Mouse (Mus musculus): ENCODE results near the gene Rab7. TPM values are rescaled to one million over a fixed set of nuclear protein-coding genes. Genes with fewer than 3 reads are reported as not detected.

Rab7 gene
- polyA plus RNA-seq, 1 experiment from 2014 or later = 175 TPM

- Histone ChIP-seq H3K27me3 (no peaks in the 10 kb centered on the region), H3K4me1 (no peaks in the 10 kb centered on the region), H3K4me3 (no peak overlapping the region), H3K9ac (no peak overlapping the region), H3K27ac (no peak overlapping the region), H3K4me2 (replicated peaks) (no peak overlapping the region), H3K9me3 (no peaks in the 10 kb centered on the region), H3K36me3 (no peaks in the 10 kb centered on the region)
- no peak for ATAC-seq (ENCODE audit: insufficient number of reproducible peaks, insufficient read depth, low FRiP score, low TSS enrichment)
- 96% methylated on average over 5 of the region's 5 CpGs for WGBS
These were observed 6.1 kb upstream of the Rab7 start for GRCm38 (mm10) chr6:88051206-88051605.

GRCm38 (mm10) chr6:88049008-88049407 is 3.9 kb upstream of the Rab7 start:
- whole genome bisulfite sequencing = 84% methylated on average over 6 of the region's 6 CpGs
- no peak overlapping the region for H3K27ac ChIP-seq
- H3K27me3 ChIP-seq = no peaks in the 10 kb centered on the region
- H3K4me2 ChIP-seq (replicated peaks) = no peak overlapping the region
- no peaks in the 10 kb centered on the region for H3K36me3 ChIP-seq
- peaks cover 3% of the 10 kb centered on the region for H3K4me1 ChIP-seq
- no peak overlapping the region for H3K4me3 ChIP-seq
- no peaks in the 10 kb centered on the region for H3K9me3 ChIP-seq
- ATAC-seq (ENCODE audit: insufficient number of reproducible peaks, insufficient read depth, low FRiP score, low TSS enrichment) = no peak
- no peak overlapping the region for H3K9ac ChIP-seq

GRCm38 (mm10) chr6:88047853-88048252 is 2.8 kb upstream of the Rab7 start:
- Histone ChIP-seq H3K27me3 (no peaks in the 10 kb centered on the region), H3K4me2 (replicated peaks) (no peak overlapping the region), H3K9me3 (no peaks in the 10 kb centered on the region), H3K9ac (no peak overlapping the region), H3K4me1 (peaks cover 14% of the 10 kb centered on the region), H3K27ac (no peak overlapping the region), H3K36me3 (no peaks in the 10 kb centered on the region), H3K4me3 (no peak overlapping the region)
- WGBS = 83% methylated on average over 5 of the region's 5 CpGs
- ATAC-seq (ENCODE audit: insufficient number of reproducible peaks, insufficient read depth, low FRiP score, low TSS enrichment) = no peak

GRCm38 (mm10) chr6:88045406-88045766 is 316 bp upstream of the Rab7 start:
- Histone ChIP-seq H3K27ac (0 out of 2 replicates have a peak overlapping the region, but pooled peaks have one; percentile 83), H3K9me3 (no peaks in the 10 kb centered on the region), H3K36me3 (no peaks in the 10 kb centered on the region), H3K4me3 (peak overlapping the region; percentile 97), H3K4me1 (peaks cover 19% of the 10 kb centered on the region), H3K9ac (no peak overlapping the region), H3K4me2 (replicated peaks) (peak overlapping the region; percentile 26; the same call in 1 of the 2 replicates), H3K27me3 (no peaks in the 10 kb centered on the region)
- no peak for ATAC-seq (ENCODE audit: insufficient number of reproducible peaks, insufficient read depth, low FRiP score, low TSS enrichment)
- 39% methylated on average over 3 of the region's 3 CpGs for WGBS

GRCm38 (mm10) chr6:88044234-88044576 is 865 bp downstream of the Rab7 start:
- Histone ChIP-seq H3K27ac (no peak overlapping the region), H3K9ac (peak overlapping the region; percentile 93), H3K9me3 (no peaks in the 10 kb centered on the region), H3K27me3 (no peaks in the 10 kb centered on the region), H3K4me1 (peaks cover 19% of the 10 kb centered on the region), H3K4me3 (peak overlapping the region; percentile 97), H3K4me2 (replicated peaks) (peak overlapping the region; percentile 99), H3K36me3 (no peaks in the 10 kb centered on the region)
- WGBS = 2% methylated on average over 3 of the region's 3 CpGs
- no peak for ATAC-seq (ENCODE audit: insufficient number of reproducible peaks, insufficient read depth, low FRiP score, low TSS enrichment)

- no peaks in the 10 kb centered on the region for H3K9me3 ChIP-seq
- 93% methylated on average over 3 of the region's 3 CpGs for WGBS
- no peak overlapping the region for H3K27ac ChIP-seq
- H3K4me2 ChIP-seq (replicated peaks) = no peak overlapping the region
- no peak overlapping the region for H3K4me3 ChIP-seq
- ATAC-seq (ENCODE audit: insufficient number of reproducible peaks, insufficient read depth, low FRiP score, low TSS enrichment) = no peak
- no peaks in the 10 kb centered on the region for H3K27me3 ChIP-seq
- peaks cover 6% of the 10 kb centered on the region; the same call in 1 of the 2 replicates for H3K36me3 ChIP-seq
- no peak overlapping the region for H3K9ac ChIP-seq
- peaks cover 19% of the 10 kb centered on the region for H3K4me1 ChIP-seq
These were observed 2.7 kb downstream of the Rab7 start for GRCm38 (mm10) chr6:88042336-88042735.

- H3K27ac ChIP-seq = no peak overlapping the region
- peaks cover 6% of the 10 kb centered on the region; the same call in 1 of the 2 replicates for H3K36me3 ChIP-seq
- no peak overlapping the region for H3K9ac ChIP-seq
- H3K4me1 ChIP-seq = peaks cover 19% of the 10 kb centered on the region
- no peaks in the 10 kb centered on the region for H3K9me3 ChIP-seq
- no peak overlapping the region for H3K4me3 ChIP-seq
- WGBS = 75% methylated on average over 4 of the region's 4 CpGs
- H3K4me2 ChIP-seq (replicated peaks) = no peak overlapping the region
- ATAC-seq (ENCODE audit: insufficient number of reproducible peaks, insufficient read depth, low FRiP score, low TSS enrichment) = no peak
- no peaks in the 10 kb centered on the region for H3K27me3 ChIP-seq
These were observed 3.8 kb downstream of the Rab7 start for GRCm38 (mm10) chr6:88041221-88041620.

- H3K4me3 ChIP-seq = no peak overlapping the region
These were observed 5.6 kb downstream of the Rab7 start for GRCm38 (mm10) chr6:88039426-88039825.

GRCm38 (mm10) chr6:88037471-88038045 is 7.5 kb downstream of the Rab7 start:
- Histone ChIP-seq H3K9ac (no peak overlapping the region), H3K4me3 (no peak overlapping the region), H3K27me3 (no peaks in the 10 kb centered on the region), H3K4me2 (replicated peaks) (no peak overlapping the region), H3K27ac (no peak overlapping the region), H3K4me1 (0 out of 2 replicates have a peak, but pooled peaks cover 2% of the 10 kb centered on the region), H3K36me3 (peaks cover 11% of the 10 kb centered on the region; the same call in 1 of the 2 replicates), H3K9me3 (no peaks in the 10 kb centered on the region)
- ATAC-seq (ENCODE audit: insufficient number of reproducible peaks, insufficient read depth, low FRiP score, low TSS enrichment) = no peak
- WGBS = 88% methylated on average over 4 of the region's 4 CpGs

More at GRCm38 (mm10) chr6:88039426-88039825, 5.6 kb downstream of the Rab7 start:
- H3K27me3 ChIP-seq = no peaks in the 10 kb centered on the region
- H3K9ac ChIP-seq = no peak overlapping the region
- WGBS = 95% methylated on average over 4 of the region's 4 CpGs
- no peak overlapping the region for H3K4me2 ChIP-seq (replicated peaks)
- no peaks in the 10 kb centered on the region for H3K9me3 ChIP-seq
- H3K4me1 ChIP-seq = peaks cover 19% of the 10 kb centered on the region
- no peak for ATAC-seq (ENCODE audit: insufficient number of reproducible peaks, insufficient read depth, low FRiP score, low TSS enrichment)
- H3K27ac ChIP-seq = no peak overlapping the region
- peaks cover 11% of the 10 kb centered on the region; the same call in 1 of the 2 replicates for H3K36me3 ChIP-seq

GRCm38 (mm10) chr6:88033504-88033903 is 11.6 kb downstream of the Rab7 start:
- WGBS = 97% methylated on average over 3 of the region's 3 CpGs
- no peak overlapping the region for H3K4me3 ChIP-seq
- H3K9ac ChIP-seq = no peak overlapping the region
- H3K27ac ChIP-seq = no peak overlapping the region
- no peak for ATAC-seq (ENCODE audit: insufficient number of reproducible peaks, insufficient read depth, low FRiP score, low TSS enrichment)
- H3K4me2 ChIP-seq (replicated peaks) = no peak overlapping the region
- no peaks in the 10 kb centered on the region for H3K27me3 ChIP-seq
- H3K36me3 ChIP-seq = peaks cover 19% of the 10 kb centered on the region
- no peaks in the 10 kb centered on the region for H3K4me1 ChIP-seq
- no peaks in the 10 kb centered on the region for H3K9me3 ChIP-seq

- Histone ChIP-seq H3K4me2 (replicated peaks) (no peak overlapping the region), H3K27me3 (no peaks in the 10 kb centered on the region), H3K36me3 (peaks cover 22% of the 10 kb centered on the region), H3K4me3 (no peak overlapping the region), H3K9ac (no peak overlapping the region), H3K9me3 (no peaks in the 10 kb centered on the region), H3K27ac (no peak overlapping the region), H3K4me1 (no peaks in the 10 kb centered on the region)
- WGBS = 86% methylated on average over 2 of the region's 2 CpGs
- no peak for ATAC-seq (ENCODE audit: insufficient number of reproducible peaks, insufficient read depth, low FRiP score, low TSS enrichment)
These were observed 14.6 kb downstream of the Rab7 start for GRCm38 (mm10) chr6:88030432-88030831.

GRCm38 (mm10) chr6:88027390-88027789 is 17.7 kb downstream of the Rab7 start:
- H3K4me3 ChIP-seq = no peak overlapping the region
- H3K36me3 ChIP-seq = peaks cover 25% of the 10 kb centered on the region; the same call in 1 of the 2 replicates
- no peaks in the 10 kb centered on the region for H3K27me3 ChIP-seq
- H3K9me3 ChIP-seq = no peaks in the 10 kb centered on the region
- H3K4me2 ChIP-seq (replicated peaks) = no peak overlapping the region
- WGBS = 82% methylated on average over 5 of the region's 5 CpGs
- H3K9ac ChIP-seq = no peak overlapping the region
- ATAC-seq (ENCODE audit: insufficient number of reproducible peaks, insufficient read depth, low FRiP score, low TSS enrichment) = no peak
- no peaks in the 10 kb centered on the region for H3K4me1 ChIP-seq
- H3K27ac ChIP-seq = no peak overlapping the region

Measured in embryonic facial prominence, embryonic 12.5 days (tissue).